Mouse (Mus musculus) R1 (cell line): ENCODE results near the gene Sesn1.

Experiments used
- DNase-seq: peaks from one replicate; pipeline ENCODE4 v3.0.0-alpha.2; 2018; ENCODE audit warnings: low read depth, low spot score

Gene Sesn1

DNA sequence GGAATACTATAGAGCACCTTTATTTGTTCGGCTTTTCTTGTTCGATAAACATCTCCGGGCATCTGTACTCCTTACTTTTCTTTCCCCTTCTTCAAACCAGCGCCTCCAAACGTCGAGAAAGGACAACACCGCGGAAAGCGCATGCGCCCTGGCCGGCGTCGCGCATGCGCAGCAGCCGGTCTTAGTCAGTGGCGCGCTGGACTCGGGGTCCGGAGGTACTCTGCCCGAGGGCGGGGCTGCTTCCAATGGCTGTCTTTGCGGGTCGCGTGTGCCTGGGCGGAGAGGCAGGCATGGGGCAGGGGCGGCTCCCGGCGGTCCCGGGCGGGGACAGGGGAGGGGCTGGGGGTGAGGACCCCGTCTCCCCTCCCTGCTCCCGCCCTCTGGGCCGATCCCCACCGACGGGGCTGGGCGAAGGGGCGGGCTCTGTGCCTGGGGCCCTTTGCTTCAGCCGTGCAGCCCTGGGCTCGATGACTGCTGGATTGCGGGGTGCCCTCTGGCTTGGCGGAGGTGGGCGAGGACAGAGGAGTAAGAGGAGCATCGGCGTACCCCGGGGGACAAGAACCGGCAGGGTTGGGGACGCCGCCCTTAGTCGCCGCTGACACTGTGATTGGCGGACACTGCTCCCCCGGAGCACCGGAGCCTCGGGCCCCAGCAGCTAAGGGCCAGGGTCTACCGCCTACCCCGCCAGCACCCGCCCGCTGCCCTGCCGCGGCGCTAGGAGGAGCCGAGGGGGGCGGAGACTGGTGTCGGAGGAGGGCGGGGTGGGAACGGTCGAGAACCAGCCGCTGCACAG lies at the start of gene Sesn1, which contains the start of gene Cep57l1:
Gene Sesn1 (plus strand): TSS at position 165 of the 793 bp plus-strand sequence.
Gene Cep57l1 (minus strand): TSS at position 101 of the 793 bp plus-strand sequence.
- peak; percentile 98 for DNase-seq

DNA sequence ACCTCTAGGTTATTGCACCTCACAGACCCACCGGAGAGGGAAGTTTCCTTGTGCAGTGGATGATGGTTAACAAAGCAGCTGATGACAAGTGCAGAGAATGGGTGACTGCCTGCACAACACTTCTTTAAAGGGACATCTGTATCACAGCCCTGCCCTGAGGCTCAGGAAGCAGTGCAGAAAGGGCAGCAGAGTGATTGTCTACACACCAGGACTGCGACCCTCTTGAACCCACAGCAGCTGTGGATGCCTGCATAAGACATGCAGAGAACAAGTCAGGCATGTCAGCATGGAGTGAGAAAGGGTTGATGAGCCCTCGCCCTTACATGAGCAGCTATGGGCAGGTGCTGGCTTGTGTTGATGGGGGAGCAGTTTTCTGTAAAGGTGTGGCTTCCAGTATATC lies 48.9 kb upstream of the Sesn1 start:
- no peak for DNase-seq

DNA sequence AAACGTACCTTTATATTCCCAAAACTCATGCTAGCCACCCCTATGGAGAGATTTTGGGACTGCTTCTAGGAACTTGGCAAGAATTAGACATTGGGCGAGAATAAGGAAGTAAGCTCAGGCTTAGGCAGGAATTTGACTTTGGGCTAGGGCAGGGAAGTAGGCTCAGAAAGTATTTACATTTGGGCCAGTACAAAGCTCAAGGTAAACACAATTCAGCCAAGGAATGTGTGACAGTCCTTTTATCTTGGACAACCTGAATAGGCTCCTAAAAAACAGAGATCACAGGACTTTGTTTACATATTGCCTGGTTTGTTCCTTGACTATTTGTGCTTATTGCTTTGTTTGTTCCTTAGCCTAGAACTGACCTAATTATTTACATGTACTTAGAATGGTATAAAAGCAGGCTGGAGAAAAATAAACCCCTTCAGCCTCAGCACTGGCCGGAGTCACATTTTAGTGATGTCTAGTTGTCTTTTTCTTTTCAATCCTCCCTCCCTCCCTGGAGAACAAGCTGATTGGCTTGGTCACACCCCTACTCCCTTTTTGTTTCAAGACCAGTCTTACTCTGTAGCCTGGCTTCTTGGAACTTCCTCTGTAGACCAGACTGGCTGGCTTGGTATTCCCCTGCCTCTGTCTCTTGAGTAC lies 45.9 kb upstream of the Sesn1 start:
- DNase-seq: peak; percentile 77

DNA sequence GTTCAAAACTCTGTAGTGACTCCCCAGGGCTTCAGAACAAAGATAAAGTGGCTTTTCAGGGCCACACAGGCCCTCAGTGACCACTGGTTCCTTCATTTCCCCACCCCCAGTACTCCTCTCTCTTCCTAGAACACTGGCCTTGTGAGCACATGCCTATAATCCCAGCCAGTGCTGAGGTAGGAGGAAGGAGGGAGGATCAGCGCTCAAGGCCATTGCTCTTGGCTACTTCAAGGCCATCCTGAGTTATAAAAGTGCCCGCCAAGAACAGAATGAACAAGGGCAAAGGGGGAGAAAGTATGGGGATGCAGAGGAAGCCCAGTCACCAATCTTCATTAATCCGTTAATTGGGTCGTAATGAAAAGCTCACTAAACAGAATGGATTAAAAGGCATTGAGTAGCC lies 44.1 kb upstream of the Sesn1 start:
- no peak for DNase-seq

DNA sequence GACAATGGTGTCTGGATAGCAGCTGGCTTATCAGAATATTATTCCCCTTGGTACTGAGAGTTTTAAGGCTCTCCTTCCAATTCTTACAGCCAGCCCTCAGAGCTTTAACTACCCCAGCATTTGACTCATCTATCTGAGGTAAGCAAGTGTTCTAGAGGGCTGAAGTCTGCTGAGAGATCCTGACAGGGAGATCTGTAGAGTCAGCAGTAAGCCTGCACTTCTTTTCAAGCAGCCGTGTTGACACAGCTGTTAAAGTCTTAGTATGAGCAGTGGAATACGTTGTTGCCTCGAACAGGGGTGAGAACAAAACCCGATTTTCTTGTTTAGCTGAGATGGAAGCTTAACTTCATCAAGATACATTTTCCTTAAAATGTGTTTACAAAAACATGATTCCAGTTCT lies 43.5 kb upstream of the Sesn1 start:
- no peak for DNase-seq

DNA sequence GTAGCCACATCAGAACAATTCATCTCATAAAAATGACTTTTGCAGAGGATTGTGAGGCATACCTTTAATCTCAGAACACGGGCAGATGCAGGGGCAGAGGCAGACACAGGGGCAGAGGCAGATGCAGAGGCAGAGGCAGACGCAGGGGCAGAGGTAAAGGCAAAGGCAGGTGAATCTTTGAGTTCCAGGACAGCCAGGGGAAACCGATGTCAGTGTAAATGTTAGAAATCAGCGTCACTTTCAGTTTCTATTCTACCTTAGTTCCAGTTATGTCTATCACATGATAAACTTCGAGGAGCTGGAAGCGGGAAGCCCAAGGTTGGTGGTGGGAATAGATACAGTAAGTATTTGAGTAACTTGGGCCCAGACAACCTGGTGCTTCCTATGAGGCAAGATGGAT lies 42.5 kb upstream of the Sesn1 start:
- no peak for DNase-seq

DNA sequence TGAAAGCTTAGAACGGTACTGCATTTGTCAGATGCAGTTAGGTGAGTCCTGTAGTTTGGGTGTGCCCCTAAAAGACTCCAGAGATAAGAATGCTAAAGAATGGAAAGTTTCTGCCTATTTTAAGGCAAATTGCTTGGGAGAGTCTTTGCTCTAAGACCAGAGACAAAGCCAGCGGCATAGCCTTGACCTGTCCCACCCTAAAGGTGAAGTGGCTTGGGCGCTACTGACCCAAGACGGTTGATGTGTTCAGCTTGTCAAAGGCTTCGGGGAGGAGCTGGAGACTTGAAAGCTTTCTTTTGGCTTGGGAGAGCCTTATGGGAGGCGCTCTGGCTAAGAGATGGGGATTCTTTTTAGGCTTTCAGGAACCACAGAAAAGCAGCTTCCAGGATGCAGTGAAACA lies 17.4 kb upstream of the Sesn1 start:
- peak; percentile 99 for DNase-seq

DNA sequence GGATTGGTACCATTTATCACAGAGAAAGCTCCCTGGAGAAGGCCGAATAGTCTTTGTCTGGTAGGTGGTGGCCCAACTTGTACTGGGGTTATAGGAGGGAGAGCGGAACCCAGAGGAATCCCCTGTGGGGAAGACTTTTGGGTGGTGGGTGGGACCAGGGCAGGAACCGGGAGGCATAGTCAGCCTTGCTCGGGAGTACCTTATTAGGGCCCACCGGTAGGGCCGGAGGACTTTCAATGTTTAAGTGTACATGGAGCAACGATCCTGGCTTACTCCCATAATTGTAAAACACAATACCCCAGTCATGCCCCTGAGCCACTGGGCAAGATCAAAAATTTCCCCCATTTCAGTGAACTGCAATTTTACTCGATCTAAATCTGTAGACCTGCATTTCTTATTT lies 12.5 kb upstream of the Sesn1 start:
- no peak for DNase-seq

DNA sequence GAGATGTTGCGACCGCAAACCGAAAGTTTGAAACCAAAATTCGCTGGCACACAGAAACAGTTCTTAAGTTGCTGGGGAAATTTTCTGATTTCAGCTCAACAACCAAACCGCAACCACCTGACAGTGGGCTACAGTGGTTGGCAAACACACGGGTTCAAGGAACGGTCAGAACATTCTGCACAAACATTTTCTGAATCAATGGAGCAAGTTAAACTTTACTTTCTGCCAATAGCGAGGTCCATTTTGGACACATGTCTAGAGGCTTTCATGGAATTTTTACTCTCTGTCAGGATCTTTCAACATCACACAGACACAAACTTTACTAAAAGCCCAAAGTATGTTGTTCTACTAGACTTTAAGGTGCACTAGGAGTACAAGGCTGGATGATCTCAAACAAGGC lies 6.3 kb upstream of the Sesn1 start:
- no peak for DNase-seq

DNA sequence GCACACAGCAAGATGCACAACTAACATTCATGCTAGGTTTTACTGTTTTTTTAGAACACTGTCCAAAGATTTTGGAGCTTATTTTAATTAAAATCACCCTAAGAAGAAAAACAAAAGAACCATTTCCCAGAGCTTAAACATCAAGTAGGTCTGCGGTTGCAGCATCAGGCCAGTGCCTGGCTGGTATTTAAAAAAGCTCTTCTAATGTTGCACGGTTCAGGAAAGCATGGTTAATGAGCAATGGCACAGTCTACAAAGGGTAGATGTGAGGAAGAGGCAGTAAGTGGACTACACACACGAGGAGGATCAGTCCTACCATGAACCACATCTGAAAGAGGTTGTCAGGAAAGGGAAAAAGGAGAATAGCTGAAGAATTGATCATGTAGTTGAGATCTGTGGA lies 5.0 kb upstream of the Sesn1 start:
- no peak for DNase-seq

DNA sequence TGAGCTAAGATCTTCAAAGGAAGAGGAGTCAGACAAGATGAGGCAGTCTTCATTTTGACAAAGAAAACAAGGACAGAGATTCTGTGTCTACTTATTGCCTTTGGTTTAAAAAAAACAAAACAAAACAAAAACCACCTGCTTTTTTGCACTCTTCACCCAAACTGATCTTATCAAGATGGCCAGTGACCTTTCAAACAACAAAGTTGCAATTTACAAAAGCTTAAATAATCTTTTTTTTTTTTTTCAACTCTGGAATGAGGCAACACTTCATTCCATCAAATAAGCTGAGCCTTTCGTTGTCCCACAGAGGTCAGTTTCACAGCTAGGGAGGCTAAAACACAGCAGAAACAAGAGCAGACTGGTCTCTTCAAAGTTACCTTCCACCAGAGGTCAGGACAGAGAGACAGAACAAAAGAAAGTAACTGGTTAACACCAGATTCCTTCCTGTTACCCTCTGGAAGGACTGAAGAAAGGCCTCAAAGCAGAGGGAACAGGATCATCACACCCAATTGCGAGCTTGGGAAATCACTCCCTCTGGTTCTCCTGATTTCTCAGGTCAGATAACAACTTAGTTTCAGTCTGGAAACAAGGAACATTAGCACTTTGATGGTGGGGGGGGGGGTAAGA lies 3.9 kb upstream of the Sesn1 start:
- DNase-seq: peak; percentile 86

DNA sequence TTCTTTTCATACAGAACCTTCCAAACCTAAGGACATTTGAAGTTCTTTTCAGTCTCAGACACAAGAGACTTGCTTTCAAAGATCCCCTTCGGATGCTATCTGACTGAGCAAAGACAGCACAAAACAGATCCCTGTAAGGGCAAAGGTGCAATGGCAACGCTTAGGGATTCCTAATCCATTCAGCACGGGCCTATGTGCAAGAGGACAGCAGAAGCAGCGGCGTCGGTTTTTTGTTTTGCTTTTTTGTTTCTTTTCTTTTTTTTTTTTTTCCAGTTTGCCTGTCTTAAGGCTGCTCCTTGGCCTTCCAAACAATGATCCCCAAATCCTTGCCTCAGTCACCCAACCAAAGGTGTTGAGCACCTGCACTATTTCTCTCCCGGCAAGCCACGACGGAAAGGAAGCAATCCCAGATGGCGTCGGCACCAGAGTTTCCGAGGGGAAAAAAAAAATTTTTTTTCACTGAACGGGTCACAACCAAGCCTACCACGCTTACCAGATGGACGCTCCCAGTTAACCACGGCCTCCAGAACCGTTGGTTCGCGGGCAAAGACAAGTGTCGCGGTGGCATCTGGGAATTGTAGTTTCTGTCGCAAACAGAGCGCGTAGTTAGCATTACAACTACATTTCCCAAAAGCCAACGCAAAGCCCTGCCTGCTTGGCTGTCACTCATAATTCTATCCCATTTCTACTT lies 510 bp upstream of the Sesn1 start:
- peak; percentile 97 for DNase-seq

DNA sequence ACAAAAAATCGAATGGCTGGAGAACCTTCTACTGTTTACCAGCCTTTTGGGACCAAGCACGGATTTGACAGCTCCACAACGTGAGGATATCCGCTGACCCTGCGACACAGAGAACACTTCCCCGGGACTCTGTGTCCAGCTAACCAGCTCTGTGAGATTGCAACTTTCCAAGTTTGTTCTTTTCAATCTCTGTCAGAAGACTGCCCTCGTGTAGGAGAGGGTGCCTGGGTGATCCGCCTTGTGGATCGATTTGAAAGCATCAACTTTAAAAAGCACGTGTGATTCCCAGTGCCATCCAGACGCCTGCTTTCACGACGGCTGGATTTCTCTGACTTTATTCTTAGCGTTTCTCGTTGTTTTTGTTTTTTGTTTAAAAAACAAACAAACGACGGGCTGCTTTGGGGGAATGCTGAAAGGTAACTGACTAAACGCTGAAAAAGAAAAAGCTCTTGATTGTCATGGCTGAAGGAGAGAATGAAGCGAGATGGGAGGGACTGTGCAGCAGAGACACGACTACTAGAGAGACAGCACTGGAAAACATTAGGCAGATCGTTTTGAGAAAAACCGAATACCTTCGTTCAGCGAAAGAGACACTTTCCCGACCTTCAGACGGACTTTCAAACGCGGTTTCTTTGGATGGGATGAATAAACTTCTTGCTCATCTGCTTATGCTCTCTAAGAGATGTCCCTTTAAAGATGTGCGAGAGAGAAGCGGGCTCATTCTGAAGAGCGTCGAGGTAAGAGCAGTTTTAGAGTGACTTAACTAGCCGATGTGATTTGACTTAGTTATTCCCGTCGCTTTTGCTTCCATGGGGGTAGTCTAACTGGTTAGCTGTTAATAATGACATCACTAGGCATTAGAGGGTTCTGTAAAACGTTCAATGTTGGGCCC lies 1.1 kb downstream of the Sesn1 start:
- DNase-seq: no peak

DNA sequence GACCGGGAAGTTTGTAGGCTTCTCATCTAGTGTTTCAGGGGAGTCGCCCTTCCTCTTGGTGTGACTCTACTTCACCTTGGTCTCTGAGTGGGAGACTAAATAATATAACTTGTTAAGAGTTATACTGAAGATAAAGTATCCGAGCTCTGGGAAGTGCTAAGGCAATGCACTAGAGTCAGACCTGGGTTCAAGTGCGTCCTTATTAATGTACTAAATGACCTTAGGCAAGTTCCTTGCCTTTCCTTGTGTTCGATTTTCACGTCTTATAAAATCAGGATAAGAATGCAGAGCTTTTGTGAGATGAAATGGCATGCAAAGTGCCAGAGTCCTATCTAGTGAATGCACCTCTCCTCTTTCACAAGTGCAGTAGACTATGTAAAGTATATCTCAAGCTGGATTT lies 2.8 kb downstream of the Sesn1 start:
- no peak for DNase-seq

DNA sequence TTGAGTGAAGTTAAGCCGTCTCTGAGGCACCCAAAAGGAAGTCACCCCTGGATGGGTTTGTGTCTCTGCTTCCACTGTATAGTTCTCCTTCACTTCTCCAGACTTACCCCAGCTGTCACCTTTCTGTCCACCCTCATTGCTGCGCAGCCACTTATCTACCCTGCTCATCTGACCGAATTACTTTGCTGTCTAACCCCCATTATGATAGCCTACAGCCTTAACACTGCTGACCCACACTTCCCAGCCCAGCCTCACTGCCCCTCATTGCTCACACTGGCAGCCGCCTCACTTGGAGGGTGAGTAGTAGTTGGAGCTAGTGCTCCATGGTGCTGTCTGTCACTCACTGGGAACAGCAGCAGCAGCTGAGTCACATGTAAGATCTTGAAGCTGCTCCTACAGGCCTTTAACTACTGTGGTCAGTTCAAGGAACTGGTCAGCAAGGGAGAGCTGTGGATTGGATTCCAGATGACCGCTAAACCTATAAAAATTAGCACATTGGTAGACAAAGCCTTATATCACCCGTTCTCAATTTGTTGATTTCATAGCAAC lies 4.6 kb downstream of the Sesn1 start:
- DNase-seq: no peak

DNA sequence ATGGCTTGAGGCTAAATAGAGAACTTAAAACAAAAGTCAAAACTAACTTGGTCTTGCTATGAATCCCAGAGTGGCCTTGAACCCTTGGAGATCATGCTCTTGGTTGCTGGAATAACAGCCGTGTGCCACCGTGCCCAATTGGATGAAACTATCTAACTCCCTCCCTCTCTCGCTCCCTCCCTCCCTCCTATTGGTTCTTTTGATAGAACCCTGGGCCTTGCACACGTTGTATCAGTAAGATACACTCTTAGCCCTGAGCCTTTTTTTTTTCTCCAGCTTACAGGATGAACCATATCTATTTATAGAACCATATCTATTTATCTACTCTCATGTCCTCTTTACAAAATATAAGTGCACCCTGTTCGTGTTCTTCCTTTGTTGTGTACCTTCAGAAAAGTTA lies 6.8 kb downstream of the Sesn1 start:
- DNase-seq: peak; percentile 75

DNA sequence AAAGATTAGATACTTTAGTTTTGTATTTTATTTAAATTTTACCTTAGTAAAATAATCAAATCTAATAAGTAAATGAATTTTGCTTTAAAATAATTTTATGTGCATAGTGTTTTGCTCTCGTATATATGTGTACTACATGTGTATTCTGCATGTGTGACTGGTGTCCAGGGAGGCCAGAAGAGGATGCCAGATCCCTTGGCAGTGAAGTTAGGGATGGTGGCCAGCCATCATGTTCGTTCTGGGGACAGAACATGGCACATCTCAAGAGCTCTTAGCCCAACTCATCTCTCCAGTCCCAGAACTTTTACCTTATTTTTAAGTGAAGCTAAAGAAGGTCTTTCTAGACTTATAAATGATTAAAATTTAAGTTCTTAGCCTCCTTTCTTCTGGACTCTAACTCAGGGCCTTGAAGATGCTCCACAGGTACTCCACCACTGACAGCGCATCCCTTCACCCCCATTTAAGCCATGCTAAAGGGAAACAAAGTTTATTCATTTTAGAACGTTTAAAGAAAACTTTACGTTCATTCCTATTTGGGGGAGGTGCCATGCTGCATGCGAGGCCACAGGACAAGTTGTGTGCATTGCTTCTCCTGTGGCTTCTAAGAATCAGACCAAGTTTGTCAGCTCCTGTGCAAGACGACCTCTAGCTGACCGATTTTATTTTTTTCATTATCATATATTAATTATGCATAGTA lies 8.4 kb downstream of the Sesn1 start:
- DNase-seq: no peak

DNA sequence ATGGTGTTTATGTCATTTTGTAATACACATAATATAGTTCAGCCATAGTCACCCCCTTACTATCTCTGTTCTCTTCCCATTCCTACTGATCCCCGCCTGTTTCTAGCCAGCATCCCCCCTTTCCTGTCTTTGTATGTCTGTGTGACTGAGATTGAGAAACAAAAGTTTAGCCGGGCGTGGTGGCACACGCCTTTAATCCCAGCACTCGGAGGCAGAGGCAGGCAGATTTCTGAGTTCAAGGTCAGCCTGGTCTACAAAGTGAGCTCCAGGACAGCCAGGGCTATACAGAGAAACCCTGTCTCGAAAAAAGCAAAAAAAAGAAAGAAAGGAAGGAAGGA lies 9.0 kb downstream of the Sesn1 start:
- DNase-seq: peak; percentile 68

DNA sequence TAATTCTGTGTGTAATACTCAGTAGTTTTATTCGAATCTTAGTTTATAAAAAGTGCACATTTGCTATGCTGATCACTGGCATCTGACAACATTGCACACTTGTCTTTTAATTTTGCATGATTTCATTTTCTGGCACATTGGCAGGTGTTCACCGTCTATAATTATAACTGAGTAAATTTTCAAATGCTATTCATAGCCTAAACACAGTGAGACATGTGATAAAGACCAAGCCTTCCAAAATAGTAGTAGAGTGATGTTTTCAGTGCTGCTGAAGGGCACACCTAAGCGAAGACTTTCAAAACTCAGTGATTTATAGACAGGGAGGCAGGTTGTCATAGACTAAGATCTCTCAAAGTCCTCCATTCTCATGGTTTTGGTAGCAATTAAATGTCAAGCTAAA lies 9.6 kb downstream of the Sesn1 start:
- no peak for DNase-seq

DNA sequence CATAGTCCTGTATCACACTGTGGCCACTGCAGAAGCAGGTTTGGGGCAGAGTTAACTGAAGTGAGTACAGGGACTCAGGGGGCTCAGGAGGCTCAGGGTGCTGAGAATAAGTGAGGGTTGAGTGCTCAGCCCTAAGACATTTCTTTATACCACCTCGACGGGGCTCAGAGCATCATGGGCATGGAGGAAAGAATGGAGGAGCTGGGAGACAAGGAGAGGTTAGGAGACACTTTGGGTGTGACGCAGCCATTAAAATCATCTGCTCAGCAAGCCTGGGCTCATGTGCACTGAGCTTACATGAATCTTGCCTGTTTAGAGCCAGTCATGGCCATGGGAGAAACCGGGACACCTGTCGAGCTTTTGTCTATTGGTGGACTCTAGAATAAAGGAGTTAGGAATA lies 10.7 kb downstream of the Sesn1 start:
- DNase-seq: no peak
